Mouse (Mus musculus): ENCODE data around the gene Grid2. TPM values are rescaled to one million over a fixed set of nuclear protein-coding genes. Genes with fewer than 3 reads are reported as not detected.

The Grid2 gene
- polyA plus RNA-seq, 1 experiment from 2014 or later = 0.60 TPM

DNA sequence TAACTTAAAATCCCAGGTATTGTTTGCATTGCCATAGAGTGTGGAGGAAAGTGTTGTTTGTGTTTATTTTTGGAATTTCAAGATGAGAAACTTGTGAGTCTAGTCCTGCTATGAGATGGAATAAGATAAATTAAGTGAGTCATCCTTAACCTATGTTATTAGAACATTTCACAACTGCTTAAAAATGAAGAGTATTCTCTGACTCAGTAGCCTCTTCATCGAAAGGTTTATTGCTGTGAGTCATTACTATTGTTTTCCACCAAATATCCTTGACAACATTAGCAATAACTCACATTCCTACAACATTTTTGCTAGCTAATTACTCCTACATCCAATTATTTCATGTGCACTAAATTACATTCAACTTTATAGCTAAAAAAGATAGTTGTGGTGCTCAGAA, 91.3 kb downstream of the Grid2 start:
- 79% methylated on average over 1 of the region's 1 CpGs for WGBS
- Histone ChIP-seq H3K4me3 (ENCODE audit: low read length) (no peak overlapping the region), H3K27ac (ENCODE audit: low read depth, low read length) (no peak overlapping the region), H3K9ac (ENCODE audit: low read depth, low read length) (no peak overlapping the region), H3K36me3 (ENCODE audit: control insufficient read depth, insufficient read depth, low read length) (no peaks in the 10 kb centered on the region), H3K4me2 (replicated peaks; ENCODE audit: low read depth, low read length) (no peak overlapping the region), H3K4me1 (ENCODE audit: control insufficient read depth, insufficient read depth, low read length) (no peaks in the 10 kb centered on the region), H3K27me3 (ENCODE audit: control insufficient read depth, insufficient read depth, low read length) (no peaks in the 10 kb centered on the region), H3K9me3 (ENCODE audit: control insufficient read depth, low read length) (no peaks in the 10 kb centered on the region)
- no peak for ATAC-seq (ENCODE audit: low FRiP score, low TSS enrichment)

DNA sequence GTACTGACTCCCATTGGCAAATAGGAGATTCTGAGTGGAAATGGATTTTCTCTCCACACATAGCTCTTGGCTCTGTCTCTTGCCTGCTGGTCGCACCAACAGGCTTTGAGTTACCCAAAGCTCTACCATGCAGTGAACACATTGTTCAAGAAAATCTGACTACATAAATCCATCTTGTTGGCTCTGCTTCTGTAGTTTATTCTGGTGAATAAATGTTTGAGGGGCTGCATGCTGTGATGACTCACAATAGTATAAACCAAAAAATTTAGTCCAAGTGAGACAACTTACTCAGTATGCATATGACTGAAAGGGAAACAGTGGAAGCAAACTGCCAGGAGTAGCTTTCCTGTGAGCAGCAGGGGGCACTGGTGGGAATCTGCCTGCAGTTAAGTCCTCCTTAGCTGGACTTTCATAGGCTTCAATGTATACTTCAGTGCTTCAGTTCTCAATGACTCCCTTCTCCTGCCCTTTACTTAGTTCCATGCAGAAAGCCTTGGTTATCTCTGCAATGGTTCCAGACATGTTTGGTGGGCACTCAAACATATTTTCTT, 125.5 kb downstream of the Grid2 start:
- Histone ChIP-seq H3K27ac (ENCODE audit: low read depth, low read length) (no peak overlapping the region), H3K4me2 (replicated peaks; ENCODE audit: low read depth, low read length) (no peak overlapping the region), H3K9ac (ENCODE audit: low read depth, low read length) (no peak overlapping the region), H3K4me3 (ENCODE audit: low read length) (no peak overlapping the region), H3K27me3 (ENCODE audit: control insufficient read depth, insufficient read depth, low read length) (no peaks in the 10 kb centered on the region), H3K36me3 (ENCODE audit: control insufficient read depth, insufficient read depth, low read length) (no peaks in the 10 kb centered on the region), H3K9me3 (ENCODE audit: control insufficient read depth, low read length) (no peaks in the 10 kb centered on the region), H3K4me1 (ENCODE audit: control insufficient read depth, insufficient read depth, low read length) (no peaks in the 10 kb centered on the region)
- 88% methylated on average over 1 of the region's 1 CpGs for WGBS
- ATAC-seq (ENCODE audit: low FRiP score, low TSS enrichment) = no peak

- Histone ChIP-seq H3K4me2 (replicated peaks; ENCODE audit: low read depth, low read length) (no peak overlapping the region), H3K27me3 (ENCODE audit: control insufficient read depth, insufficient read depth, low read length) (no peaks in the 10 kb centered on the region), H3K4me3 (ENCODE audit: low read length) (no peak overlapping the region), H3K27ac (ENCODE audit: low read depth, low read length) (no peak overlapping the region), H3K36me3 (ENCODE audit: control insufficient read depth, insufficient read depth, low read length) (no peaks in the 10 kb centered on the region), H3K9me3 (ENCODE audit: control insufficient read depth, low read length) (no peaks in the 10 kb centered on the region), H3K4me1 (ENCODE audit: control insufficient read depth, insufficient read depth, low read length) (no peaks in the 10 kb centered on the region), H3K9ac (ENCODE audit: low read depth, low read length) (no peak overlapping the region)
- ATAC-seq (ENCODE audit: low FRiP score, low TSS enrichment) = no peak
- 88% methylated on average over 3 of the region's 3 CpGs for WGBS
Observed at GRCm38 (mm10) chr6:63401698-63402097, 146.0 kb downstream of the Grid2 start.

DNA sequence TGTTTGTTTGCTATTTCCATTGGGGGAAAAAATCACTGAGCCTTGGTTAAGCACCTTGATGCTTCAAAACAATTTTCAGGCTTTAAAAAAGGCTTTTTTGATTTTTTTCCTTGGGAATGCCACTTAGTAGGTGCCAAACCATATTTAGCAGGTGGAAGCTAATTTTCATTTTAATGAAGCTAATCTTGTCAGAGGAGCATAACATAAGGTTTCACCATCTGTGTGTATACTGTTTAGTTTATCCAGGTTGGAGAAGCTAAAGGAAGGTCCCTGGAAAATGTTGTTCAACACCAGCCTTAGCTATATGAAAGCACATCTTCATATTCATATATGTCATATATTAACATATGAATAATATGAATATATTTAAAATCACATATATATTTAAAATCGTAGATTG, 161.9 kb downstream of the Grid2 start:
- Histone ChIP-seq H3K4me3 (ENCODE audit: low read length) (no peak overlapping the region), H3K4me2 (replicated peaks; ENCODE audit: low read depth, low read length) (no peak overlapping the region), H3K27ac (ENCODE audit: low read depth, low read length) (no peak overlapping the region), H3K36me3 (ENCODE audit: control insufficient read depth, insufficient read depth, low read length) (no peaks in the 10 kb centered on the region), H3K9me3 (ENCODE audit: control insufficient read depth, low read length) (no peaks in the 10 kb centered on the region), H3K4me1 (ENCODE audit: control insufficient read depth, insufficient read depth, low read length) (no peaks in the 10 kb centered on the region), H3K9ac (ENCODE audit: low read depth, low read length) (no peak overlapping the region), H3K27me3 (ENCODE audit: control insufficient read depth, insufficient read depth, low read length) (no peaks in the 10 kb centered on the region)
- ATAC-seq (ENCODE audit: low FRiP score, low TSS enrichment) = no peak
- 82% methylated on average over 1 of the region's 1 CpGs for WGBS

- Histone ChIP-seq H3K9me3 (ENCODE audit: control insufficient read depth, low read length) (no peaks in the 10 kb centered on the region), H3K36me3 (ENCODE audit: control insufficient read depth, insufficient read depth, low read length) (no peaks in the 10 kb centered on the region), H3K4me2 (replicated peaks; ENCODE audit: low read depth, low read length) (no peak overlapping the region), H3K27me3 (ENCODE audit: control insufficient read depth, insufficient read depth, low read length) (no peaks in the 10 kb centered on the region), H3K4me3 (ENCODE audit: low read length) (no peak overlapping the region), H3K9ac (ENCODE audit: low read depth, low read length) (no peak overlapping the region), H3K4me1 (ENCODE audit: control insufficient read depth, insufficient read depth, low read length) (no peaks in the 10 kb centered on the region), H3K27ac (ENCODE audit: low read depth, low read length) (no peak overlapping the region)
- WGBS = 88% methylated on average over 2 of the region's 2 CpGs
- no peak for ATAC-seq (ENCODE audit: low FRiP score, low TSS enrichment)
Observed at GRCm38 (mm10) chr6:63432751-63433150, 177.1 kb downstream of the Grid2 start.

GRCm38 (mm10) chr6:63448175-63448574, 192.5 kb downstream of the Grid2 start:
- Histone ChIP-seq H3K9ac (ENCODE audit: low read depth, low read length) (no peak overlapping the region), H3K4me1 (ENCODE audit: control insufficient read depth, insufficient read depth, low read length) (no peaks in the 10 kb centered on the region), H3K4me3 (ENCODE audit: low read length) (no peak overlapping the region), H3K9me3 (ENCODE audit: control insufficient read depth, low read length) (no peaks in the 10 kb centered on the region), H3K27ac (ENCODE audit: low read depth, low read length) (no peak overlapping the region), H3K27me3 (ENCODE audit: control insufficient read depth, insufficient read depth, low read length) (no peaks in the 10 kb centered on the region), H3K36me3 (ENCODE audit: control insufficient read depth, insufficient read depth, low read length) (no peaks in the 10 kb centered on the region), H3K4me2 (replicated peaks; ENCODE audit: low read depth, low read length) (no peak overlapping the region)
- WGBS = 77% methylated on average over 2 of the region's 2 CpGs
- ATAC-seq (ENCODE audit: low FRiP score, low TSS enrichment) = no peak

GRCm38 (mm10) chr6:63482141-63482540, 226.5 kb downstream of the Grid2 start:
- H3K27me3 ChIP-seq (ENCODE audit: control insufficient read depth, insufficient read depth, low read length) = no peaks in the 10 kb centered on the region
- no peak overlapping the region for H3K27ac ChIP-seq (ENCODE audit: low read depth, low read length)
- H3K4me2 ChIP-seq (replicated peaks; ENCODE audit: low read depth, low read length) = no peak overlapping the region
- H3K4me1 ChIP-seq (ENCODE audit: control insufficient read depth, insufficient read depth, low read length) = no peaks in the 10 kb centered on the region
- H3K9me3 ChIP-seq (ENCODE audit: control insufficient read depth, low read length) = no peaks in the 10 kb centered on the region
- no peak overlapping the region for H3K4me3 ChIP-seq (ENCODE audit: low read length)
- no peaks in the 10 kb centered on the region for H3K36me3 ChIP-seq (ENCODE audit: control insufficient read depth, insufficient read depth, low read length)
- WGBS = 84% methylated on average over 1 of the region's 1 CpGs
- no peak for ATAC-seq (ENCODE audit: low FRiP score, low TSS enrichment)
- no peak overlapping the region for H3K9ac ChIP-seq (ENCODE audit: low read depth, low read length)

DNA sequence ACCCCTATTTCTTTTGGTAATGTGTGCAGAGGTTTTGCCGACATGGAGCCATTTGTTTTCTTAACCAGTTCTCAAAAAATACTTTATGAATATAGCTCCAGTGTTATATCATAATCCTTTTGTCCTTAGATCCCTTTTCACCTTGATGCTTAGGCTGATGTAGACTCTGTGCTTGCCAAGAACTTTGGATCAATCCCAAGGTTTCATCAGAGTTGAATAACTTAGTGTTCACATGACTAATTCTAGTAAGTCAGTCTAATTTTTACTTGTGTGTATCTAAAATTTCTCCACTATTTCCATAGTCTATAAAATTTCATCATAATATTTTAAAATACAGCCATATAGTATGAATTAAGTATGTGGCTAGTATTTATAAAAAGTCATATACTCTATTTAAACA, 259.3 kb downstream of the Grid2 start:
- H3K36me3 ChIP-seq (ENCODE audit: control insufficient read depth, insufficient read depth, low read length) = no peaks in the 10 kb centered on the region
- no peaks in the 10 kb centered on the region for H3K27me3 ChIP-seq (ENCODE audit: control insufficient read depth, insufficient read depth, low read length)
- WGBS = 87% methylated on average over 1 of the region's 1 CpGs
- no peak overlapping the region for H3K27ac ChIP-seq (ENCODE audit: low read depth, low read length)
- H3K4me2 ChIP-seq (replicated peaks; ENCODE audit: low read depth, low read length) = no peak overlapping the region
- H3K9ac ChIP-seq (ENCODE audit: low read depth, low read length) = no peak overlapping the region
- H3K4me3 ChIP-seq (ENCODE audit: low read length) = no peak overlapping the region
- H3K4me1 ChIP-seq (ENCODE audit: control insufficient read depth, insufficient read depth, low read length) = no peaks in the 10 kb centered on the region
- H3K9me3 ChIP-seq (ENCODE audit: control insufficient read depth, low read length) = no peaks in the 10 kb centered on the region
- ATAC-seq (ENCODE audit: low FRiP score, low TSS enrichment) = no peak

GRCm38 (mm10) chr6:63515957-63516356, 260.3 kb downstream of the Grid2 start:
- Histone ChIP-seq H3K27ac (ENCODE audit: low read depth, low read length) (no peak overlapping the region), H3K36me3 (ENCODE audit: control insufficient read depth, insufficient read depth, low read length) (no peaks in the 10 kb centered on the region), H3K9ac (ENCODE audit: low read depth, low read length) (no peak overlapping the region), H3K9me3 (ENCODE audit: control insufficient read depth, low read length) (no peaks in the 10 kb centered on the region), H3K4me2 (replicated peaks; ENCODE audit: low read depth, low read length) (no peak overlapping the region), H3K27me3 (ENCODE audit: control insufficient read depth, insufficient read depth, low read length) (no peaks in the 10 kb centered on the region), H3K4me3 (ENCODE audit: low read length) (no peak overlapping the region), H3K4me1 (ENCODE audit: control insufficient read depth, insufficient read depth, low read length) (no peaks in the 10 kb centered on the region)
- no peak for ATAC-seq (ENCODE audit: low FRiP score, low TSS enrichment)
- WGBS = 82% methylated on average over 6 of the region's 6 CpGs

Data from kidney, embryonic 14.5 days (tissue).